Mouse (Mus musculus) thymus, adult 2 months (tissue): ENCODE measurements around the gene Tctex1d4. TPM values are rescaled to one million over a fixed set of nuclear protein-coding genes. Genes with fewer than 3 reads are reported as not detected.

Experiments used
- DNase-seq: peaks from one replicate; pipeline ENCODE4 v3.0.0; 2021
- H3K27ac ChIP-seq: fragments of 200-500 bp; 2 replicates; pipeline ENCODE4 v1.5.1; 2012; ENCODE audit warnings: low read length, control low read depth; ENCODE audit not compliant: control insufficient read depth, insufficient read depth
- H3K27me3 ChIP-seq: fragments of 200-500 bp; 2 replicates; pipeline ENCODE4 v1.6.1; 2012; ENCODE audit warnings: mild to moderate bottlenecking, low read length, moderate library complexity, mixed read lengths; ENCODE audit not compliant: control insufficient read depth, insufficient read depth
- H3K36me3 ChIP-seq: fragments of 200-500 bp; 2 replicates; pipeline ENCODE4 v1.6.1; 2012; ENCODE audit warnings: mild to moderate bottlenecking, low read length, moderate library complexity; ENCODE audit not compliant: control insufficient read depth, insufficient read depth
- H3K4me1 ChIP-seq: fragments of 200-500 bp; replicated peaks from 2 replicates; pipeline ENCODE4 v1.6.1; 2012; ENCODE audit warnings: low read length; ENCODE audit not compliant: control insufficient read depth, insufficient read depth
- H3K4me3 ChIP-seq: fragments of 200-500 bp; 2 replicates; pipeline ENCODE4 v1.5.1; 2012; ENCODE audit warnings: mild to moderate bottlenecking, low read length, control low read depth, moderate library complexity; ENCODE audit not compliant: control insufficient read depth, insufficient read depth
- CTCF ChIP-seq: fragments of 200-500 bp; IDR thresholded peaks from 2 replicates; pipeline ENCODE4 v1.5.1; 2012; ENCODE audit warnings: mild to moderate bottlenecking, control low read depth, low read length, moderate library complexity, borderline replicate concordance; ENCODE audit not compliant: control insufficient read depth, poor library complexity, insufficient read depth; ENCODE audit errors: extremely low read depth
- POLR2A ChIP-seq: fragments of 200-500 bp; IDR thresholded peaks from 2 replicates; pipeline ENCODE4 v1.6.1; 2012; ENCODE audit warnings: mild to moderate bottlenecking, low read length, control low read depth, moderate library complexity; ENCODE audit not compliant: control insufficient read depth, poor library complexity, insufficient read depth; ENCODE audit errors: extremely low read depth
- WGBS: fragments of 180-500 bp; shearing (Covaris S2); methylation state at CpG from one replicate; pipeline ENCODE4 v1.1.7; 2018; 5-methylcytosine and 5-hydroxymethylcytosine counted together
- polyA plus RNA-seq: library from polyadenylated mRNA; depleted of rRNA; stranded (reverse); fragments of >200 nt; gene quantifications from 2 replicates; pipeline ENCODE4 v1.2.3, GENCODE M21; 2012

Gene Tctex1d4
- polyA plus RNA-seq, 1 experiment, result 1.1 TPM

DNA sequence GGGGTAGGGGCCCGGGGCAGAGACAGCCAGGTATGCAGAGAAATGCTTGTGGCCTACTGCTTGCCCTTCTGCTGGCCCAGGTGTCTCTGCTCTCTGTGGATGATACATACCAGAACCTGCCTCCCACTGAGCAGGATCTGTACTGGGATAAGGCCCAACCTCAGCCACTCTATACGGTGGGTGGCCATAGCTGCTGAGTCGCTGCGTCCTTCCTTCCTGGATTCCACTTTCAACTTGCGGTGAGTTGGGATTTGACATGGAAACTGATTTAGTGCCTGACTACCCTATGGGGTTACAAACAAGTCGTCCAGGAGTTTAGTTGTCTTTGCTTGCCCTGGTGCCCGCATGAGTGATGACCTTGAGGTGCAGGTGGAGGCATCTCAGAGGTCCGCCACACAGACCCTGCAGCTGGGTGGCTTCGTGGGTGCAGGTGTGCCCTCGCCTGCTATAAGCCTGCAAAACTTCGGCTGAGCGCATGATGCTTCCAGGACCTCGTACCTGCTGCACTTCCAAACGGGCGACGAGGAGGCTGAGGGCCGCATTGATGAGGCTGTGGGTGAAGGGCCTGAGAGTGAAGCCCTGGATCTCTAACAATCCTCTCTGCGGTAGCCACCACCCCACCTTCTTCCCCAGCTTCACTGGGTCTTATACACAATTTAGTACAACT, 21.6 kb downstream of the Tctex1d4 start:
- Histone ChIP-seq H3K4me1 (no peaks in the 10 kb centered on the region), H3K4me3 (no peak overlapping the region), H3K36me3 (peaks cover 30% of the 10 kb centered on the region), H3K27ac (no peak overlapping the region), H3K27me3 (no peaks in the 10 kb centered on the region)
- no peak for DNase-seq
- 83% methylated on average over 18 of the region's 18 CpGs for WGBS
- no peak for TF ChIP-seq POLR2A
- TF ChIP-seq CTCF, result no peak

- TF ChIP-seq POLR2A (no peak), CTCF (no peak)
Observed at GRCm38 (mm10) chr4:117148815-117149214, 22.2 kb downstream of the Tctex1d4 start.

GRCm38 (mm10) chr4:117149291-117150211, 23.0 kb downstream of the Tctex1d4 start:
- no peak for TF ChIP-seq CTCF
- TF ChIP-seq POLR2A, result no peak

More at GRCm38 (mm10) chr4:117148815-117149214, 22.2 kb downstream of the Tctex1d4 start:
- Histone ChIP-seq H3K36me3 (peaks cover 36% of the 10 kb centered on the region), H3K27ac (no peak overlapping the region), H3K27me3 (no peaks in the 10 kb centered on the region), H3K4me3 (no peak overlapping the region), H3K4me1 (no peaks in the 10 kb centered on the region)
- 96% methylated on average over 24 of the region's 24 CpGs for WGBS
- no peak for DNase-seq

GRCm38 (mm10) chr4:117150212-117150733, 23.7 kb downstream of the Tctex1d4 start:
- 89% methylated on average over 6 of the region's 6 CpGs for WGBS

More at GRCm38 (mm10) chr4:117149291-117150211, 23.0 kb downstream of the Tctex1d4 start:
- H3K4me1 ChIP-seq, result no peaks in the 10 kb centered on the region; the same call in 1 of the 2 replicates
- no peak overlapping the region for H3K27ac ChIP-seq
- no peak for DNase-seq
- H3K36me3 ChIP-seq, result peaks cover 41% of the 10 kb centered on the region
- H3K4me3 ChIP-seq, result no peak overlapping the region
- 90% methylated on average over 6 of the region's 6 CpGs for WGBS
- H3K27me3 ChIP-seq, result no peaks in the 10 kb centered on the region

DNA sequence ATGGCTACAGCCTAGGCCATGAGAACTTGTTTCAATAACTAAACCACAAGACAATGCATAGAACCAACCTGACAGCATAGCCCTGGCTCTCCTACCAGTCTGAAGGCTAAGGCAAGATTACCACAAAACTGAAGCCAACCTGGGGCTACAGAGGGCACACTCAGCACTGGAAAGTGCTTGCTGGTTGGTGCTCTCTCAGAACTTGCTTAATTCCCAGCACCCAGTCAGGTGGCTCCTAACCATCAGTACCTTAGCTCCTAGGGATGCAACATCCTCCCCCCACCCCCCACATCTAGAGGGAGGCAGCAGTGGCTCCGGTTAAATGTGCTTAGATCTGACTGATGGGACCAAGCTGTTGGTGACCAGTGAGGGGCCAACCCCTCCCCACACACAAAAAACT, 24.8 kb downstream of the Tctex1d4 start:
- WGBS, result 97% methylated on average over 1 of the region's 1 CpGs

More at GRCm38 (mm10) chr4:117150212-117150733, 23.7 kb downstream of the Tctex1d4 start:
- no peak overlapping the region for H3K27ac ChIP-seq
- no peaks in the 10 kb centered on the region for H3K27me3 ChIP-seq
- H3K4me1 ChIP-seq, result peaks cover 5% of the 10 kb centered on the region
- peaks cover 41% of the 10 kb centered on the region for H3K36me3 ChIP-seq
- no peak for TF ChIP-seq CTCF
- no peak for TF ChIP-seq POLR2A
- no peak for DNase-seq
- no peak overlapping the region for H3K4me3 ChIP-seq

DNA sequence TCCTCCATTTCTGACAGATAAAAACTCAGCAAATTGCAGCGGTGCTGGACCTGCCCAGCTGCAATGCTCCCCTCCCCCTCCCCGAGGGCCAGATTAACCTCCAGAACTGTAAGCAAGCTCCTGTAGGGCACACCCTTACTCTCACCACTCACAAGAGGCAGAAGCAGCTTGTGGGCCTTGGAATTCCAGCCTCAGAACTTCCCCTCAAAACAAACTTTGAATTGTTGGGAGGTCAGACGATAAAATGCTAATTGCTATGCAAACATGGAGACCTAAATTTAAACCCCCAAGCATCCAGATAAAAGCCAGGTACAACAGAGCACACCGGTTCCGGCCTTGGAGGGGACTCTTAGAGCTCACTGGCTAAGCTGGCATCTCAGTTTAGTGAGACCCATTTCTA, 26.1 kb downstream of the Tctex1d4 start:
- no peaks in the 10 kb centered on the region for H3K27me3 ChIP-seq
- no peak for DNase-seq
- H3K4me3 ChIP-seq, result no peak overlapping the region
- H3K27ac ChIP-seq, result no peak overlapping the region
- peaks cover 5% of the 10 kb centered on the region for H3K4me1 ChIP-seq
- WGBS, result 89% methylated on average over 5 of the region's 5 CpGs
- TF ChIP-seq CTCF (no peak), POLR2A (no peak)
- peaks cover 41% of the 10 kb centered on the region for H3K36me3 ChIP-seq

More for the DNA sequence above, 24.8 kb downstream of the Tctex1d4 start:
- no peak for TF ChIP-seq CTCF
- TF ChIP-seq POLR2A, result no peak
- Histone ChIP-seq H3K36me3 (peaks cover 41% of the 10 kb centered on the region), H3K27ac (no peak overlapping the region), H3K4me1 (peaks cover 5% of the 10 kb centered on the region), H3K27me3 (no peaks in the 10 kb centered on the region), H3K4me3 (no peak overlapping the region)
- DNase-seq, result no peak
